Mouse (Mus musculus) cerebellum, postnatal 4 days (tissue): ENCODE results near the gene Cript.
A peak's percentile ranks its signal among the peaks of the same experiment; 100 is the strongest.
"Not testable (repeated sequence)": the region's sequence is repeated elsewhere in the genome, so short reads cannot be mapped to it uniquely, and the experiment has no call there.

Experiments used
- DNase-seq, 2 experiments: peaks; one replicate each; pipeline ENCODE4 v3.0.0; 2022; ENCODE audit warnings: low spot score in 2 of 2, mixed read lengths in 1 of 2

Gene Cript

DNA sequence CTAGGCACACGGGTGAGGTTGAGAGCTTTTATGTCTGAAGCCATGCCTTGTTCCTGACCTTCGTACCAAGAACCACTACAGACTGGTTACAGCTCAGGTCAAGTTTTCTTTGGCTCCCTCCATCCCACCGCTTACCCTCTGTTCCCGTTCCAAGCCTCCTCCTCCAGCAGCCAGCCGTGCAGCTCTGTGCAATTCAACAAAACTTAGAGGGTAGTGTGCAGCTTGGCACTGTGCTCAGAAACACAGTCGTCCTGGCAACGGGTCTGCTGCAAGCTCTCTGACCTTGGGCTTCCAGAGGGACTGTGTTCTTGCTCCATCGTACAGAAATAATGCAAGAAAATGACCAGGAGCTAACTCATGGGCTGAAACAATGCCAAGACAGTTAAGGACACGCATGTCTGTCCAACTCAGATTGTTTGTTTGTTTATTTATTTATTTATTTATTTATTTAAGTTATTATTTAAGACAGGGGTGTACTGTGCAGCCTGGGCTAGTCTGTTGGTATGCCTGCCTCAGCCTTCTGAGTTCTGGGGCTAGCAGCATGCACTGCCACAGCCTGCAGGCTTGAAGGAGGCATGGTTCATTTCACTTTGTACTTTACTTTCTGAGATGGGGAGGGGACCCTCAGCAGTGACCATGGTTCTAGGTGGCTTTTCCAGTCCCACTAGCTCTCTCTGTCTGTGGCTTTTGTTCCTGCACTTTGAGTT lies 25.3 kb downstream of the Cript start:
- peak in 1 of 2 experiments; percentile 30 for DNase-seq

DNA sequence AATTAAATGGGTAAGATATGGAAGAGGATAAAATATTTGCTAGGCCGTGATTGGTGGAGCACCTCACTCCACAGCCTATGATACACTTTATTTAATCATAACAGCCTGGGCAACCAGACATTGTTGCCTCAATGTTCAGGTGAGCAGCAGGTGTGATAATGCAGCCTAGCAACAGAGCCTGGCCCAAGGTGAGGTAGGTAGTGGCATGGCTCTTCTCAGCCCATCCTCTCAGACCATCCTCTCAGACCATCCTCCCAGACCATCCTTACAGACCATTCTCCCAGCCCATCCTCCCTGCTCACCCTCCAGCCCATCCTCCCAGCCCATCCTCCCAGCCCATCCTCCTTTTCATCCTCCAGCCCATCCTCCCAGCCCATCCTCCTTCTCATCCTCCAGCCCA lies 26.3 kb downstream of the Cript start:
- no peak for DNase-seq

- no peak for DNase-seq
These were observed 27.1 kb downstream of the Cript start for GRCm38 (mm10) chr17:87052432-87052831.

DNA sequence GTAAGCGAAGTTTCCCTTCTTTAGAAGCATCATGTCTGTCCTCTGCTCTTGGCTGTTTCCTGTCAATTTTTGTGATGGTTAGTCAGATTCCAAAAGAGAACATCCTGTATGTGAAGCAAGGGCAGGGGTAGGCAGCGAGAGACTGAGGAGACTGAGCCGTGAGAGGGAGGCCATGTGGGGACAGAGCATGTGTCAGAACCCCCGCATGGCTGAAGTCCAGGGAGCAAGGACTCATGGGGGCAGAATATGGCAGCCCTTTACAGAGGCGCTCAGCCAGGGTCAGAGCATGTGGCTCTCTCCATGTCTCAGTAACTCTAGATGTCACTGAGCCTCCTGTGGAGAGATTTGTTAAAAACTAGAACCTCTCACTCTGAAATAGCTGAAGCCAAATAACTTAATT lies 28.6 kb downstream of the Cript start:
- DNase-seq: no peak

GRCm38 (mm10) chr17:87055051-87055459 lies 29.7 kb downstream of the Cript start:
- no peak for DNase-seq

- no peak for DNase-seq
These were observed 30.3 kb downstream of the Cript start for GRCm38 (mm10) chr17:87055663-87056062.

DNA sequence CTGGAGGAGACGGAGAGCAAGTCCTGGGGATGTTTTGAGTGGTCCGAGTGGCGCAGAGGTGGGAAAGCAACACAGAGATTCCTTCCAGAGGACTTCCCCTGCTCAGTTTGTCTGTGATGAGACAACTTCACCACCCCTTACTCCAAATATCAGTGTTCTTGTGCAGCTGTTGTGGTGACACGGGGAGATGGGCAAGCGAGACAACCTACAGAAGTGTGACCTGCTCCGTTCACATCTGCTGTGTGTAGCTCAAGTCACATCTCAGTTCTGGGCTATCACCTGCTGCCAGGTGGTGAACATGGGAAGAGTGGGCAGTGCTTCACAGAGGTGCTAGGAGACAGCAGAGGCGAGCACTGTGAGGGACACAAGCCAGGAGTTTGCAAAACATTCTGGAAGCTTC lies 31.4 kb downstream of the Cript start:
- no peak for DNase-seq

GRCm38 (mm10) chr17:87057486-87058266 lies 32.3 kb downstream of the Cript start:
- no peak for DNase-seq

- DNase-seq: no peak
These were observed 37.3 kb downstream of the Cript start for GRCm38 (mm10) chr17:87062639-87063038.

- DNase-seq: no peak
These were observed 38.1 kb downstream of the Cript start for GRCm38 (mm10) chr17:87063461-87063860.

GRCm38 (mm10) chr17:87063969-87064368 lies 38.6 kb downstream of the Cript start:
- DNase-seq: no peak

DNA sequence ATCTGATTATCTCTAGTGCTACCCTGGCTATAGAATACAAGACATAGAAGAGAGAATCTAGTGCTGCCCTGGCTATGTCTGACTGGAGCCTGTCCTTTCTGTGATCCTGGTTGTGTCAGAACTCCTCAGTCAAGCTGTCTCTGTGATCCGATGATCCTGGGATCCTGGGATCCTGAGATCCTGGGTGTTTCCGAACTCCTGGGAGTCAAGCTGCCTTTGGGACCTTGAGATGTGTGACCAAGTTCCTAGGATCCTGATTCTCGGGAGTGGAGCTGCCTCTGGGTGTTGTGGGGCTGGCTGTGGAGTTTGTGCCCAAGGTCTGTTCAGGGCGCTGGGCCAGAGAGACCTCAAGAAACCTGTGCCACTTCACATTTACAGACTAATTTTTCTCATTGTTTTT lies 43.6 kb downstream of the Cript start:
- no peak for DNase-seq

- not testable (repeated sequence) for DNase-seq
These were observed 46.8 kb downstream of the Cript start for GRCm38 (mm10) chr17:87072183-87072582.

DNA sequence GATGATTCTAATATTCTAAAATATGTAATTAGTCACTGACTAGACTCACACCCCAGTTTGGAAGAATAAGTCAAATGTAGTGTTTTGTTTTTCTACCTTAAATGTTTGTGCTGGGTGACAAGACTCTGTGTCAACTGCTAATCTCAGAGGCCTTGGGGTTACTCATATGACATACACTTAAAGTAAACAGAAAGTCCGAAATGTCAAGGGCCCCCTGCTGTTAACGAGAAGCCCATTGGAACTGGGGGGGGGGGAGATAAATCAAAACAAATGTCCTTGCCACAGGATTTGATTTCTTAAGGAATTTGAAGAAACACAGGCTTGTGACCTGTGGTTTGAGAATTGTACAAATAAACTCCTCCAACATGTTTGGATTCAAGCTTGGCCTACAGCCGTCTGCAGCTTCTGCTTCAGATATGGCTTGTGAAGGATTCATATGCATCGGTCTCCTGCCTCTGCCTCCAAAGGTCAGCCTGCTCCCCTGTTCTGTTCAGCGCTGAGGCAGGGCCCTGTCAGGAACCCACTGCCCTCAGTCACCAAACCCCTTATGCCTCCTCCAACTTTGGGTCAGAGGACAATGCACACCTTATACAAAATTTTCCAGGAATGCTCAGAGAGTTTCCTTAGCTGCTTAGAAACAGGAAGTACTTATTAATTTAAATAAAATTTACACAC lies 47.6 kb downstream of the Cript start:
- DNase-seq: no peak

DNA sequence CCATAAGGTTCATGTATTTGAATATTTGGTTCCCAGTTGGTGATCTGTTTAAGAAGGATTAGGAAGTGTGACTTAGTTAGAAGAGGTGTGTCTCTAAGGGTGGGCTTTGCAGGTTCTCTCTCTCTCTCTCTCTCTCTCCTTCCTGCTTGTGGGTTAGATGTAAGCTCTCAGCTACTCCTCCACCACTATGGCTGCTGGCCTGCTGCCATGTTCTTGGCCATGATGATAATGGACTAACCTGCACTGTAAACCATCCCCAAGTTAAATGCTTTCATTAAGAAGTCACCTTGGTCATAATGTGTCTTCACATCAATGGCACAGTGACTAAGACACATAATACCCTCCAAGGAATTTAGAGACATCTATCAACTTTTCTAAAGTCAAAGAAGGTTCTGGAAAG lies 48.1 kb downstream of the Cript start:
- DNase-seq: no peak

- not testable (repeated sequence) for DNase-seq
These were observed 52.9 kb downstream of the Cript start for GRCm38 (mm10) chr17:87078217-87078616.

DNA sequence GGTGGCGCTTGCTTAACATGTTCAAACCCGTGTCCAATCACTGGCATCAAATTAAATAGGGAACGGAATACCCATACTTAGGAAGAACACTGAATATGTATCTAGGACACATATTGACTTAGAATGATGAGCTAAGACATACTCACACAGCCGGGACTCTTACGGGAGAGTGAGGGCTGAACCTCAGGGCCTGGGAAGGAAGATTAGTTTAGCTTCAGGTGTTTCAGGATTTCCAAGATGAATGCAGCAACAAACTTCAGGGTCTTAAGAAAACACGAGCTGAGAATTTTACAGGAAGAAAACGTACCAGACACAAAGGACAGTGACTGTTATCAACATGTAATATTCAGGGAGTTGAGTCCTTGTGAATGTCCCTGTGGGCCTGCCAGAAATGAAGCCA lies 55.4 kb downstream of the Cript start:
- DNase-seq: no peak

DNA sequence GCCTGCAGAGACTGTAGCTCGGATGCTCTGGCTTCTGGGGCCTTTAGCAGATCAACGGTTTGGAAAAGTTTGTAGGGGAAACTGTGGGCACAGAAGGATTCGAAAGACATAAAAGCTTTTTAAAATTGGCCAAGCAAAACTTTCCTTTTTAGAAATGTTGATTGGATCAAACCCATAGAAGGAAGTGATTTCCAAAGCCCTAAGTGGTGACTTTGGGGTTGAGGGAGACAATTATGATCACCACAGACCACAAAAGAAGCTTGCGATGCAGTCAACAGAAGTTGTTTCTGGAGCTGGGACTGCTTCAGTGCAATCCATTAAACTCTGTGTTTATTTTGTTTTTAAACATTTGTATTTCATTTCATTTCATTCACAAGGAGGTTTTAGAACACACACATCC lies 57.2 kb downstream of the Cript start:
- no peak for DNase-seq

- no peak for DNase-seq
These were observed 58.3 kb downstream of the Cript start for GRCm38 (mm10) chr17:87083671-87084070.
